Mouse (Mus musculus) midbrain, embryonic 13.5 days (tissue): ENCODE results near the gene Ankrd10. TPM values are rescaled to one million over a fixed set of nuclear protein-coding genes. Genes with fewer than 3 reads are reported as not detected.
"Not testable (repeated sequence)": the region's sequence is repeated elsewhere in the genome, so short reads cannot be mapped to it uniquely, and the experiment has no call there.

Source experiments
- ATAC-seq: fragments of 200-750 bp; cut with Nextera tagmentation; 2 replicates; pipeline ENCODE4 v1.8.0; 2017; ENCODE audit warnings: mild to moderate bottlenecking, moderate TSS enrichment, moderate library complexity
- H3K27ac ChIP-seq: fragments of 300-500 bp; sonication (generic); 2 replicates; pipeline ENCODE4 v1.5.1; 2015; ENCODE audit warnings: inconsistent platforms, mild to moderate bottlenecking, moderate library complexity
- H3K27me3 ChIP-seq: fragments of 300-500 bp; sonication (generic); 2 replicates; pipeline ENCODE4 v1.6.1; 2015; ENCODE audit warnings: mild to moderate bottlenecking, inconsistent platforms
- H3K36me3 ChIP-seq: fragments of 300-500 bp; sonication (generic); 2 replicates; pipeline ENCODE4 v1.6.1; 2015; ENCODE audit warnings: mild to moderate bottlenecking, inconsistent platforms
- H3K4me1 ChIP-seq: fragments of 300-500 bp; sonication (generic); replicated peaks from 2 replicates; pipeline ENCODE4 v1.6.1; 2015; ENCODE audit warnings: inconsistent platforms
- H3K4me2 ChIP-seq: fragments of 300-500 bp; sonication (generic); replicated peaks from 2 replicates; pipeline ENCODE4 v1.6.1; 2015; ENCODE audit warnings: moderate library complexity, mild to moderate bottlenecking, inconsistent platforms
- H3K4me3 ChIP-seq: fragments of 300-500 bp; sonication (generic); replicated peaks from 2 replicates; pipeline ENCODE4 v1.5.1; 2015; ENCODE audit warnings: mild to moderate bottlenecking, inconsistent platforms
- H3K9ac ChIP-seq: fragments of 300-500 bp; sonication (generic); replicated peaks from 2 replicates; pipeline ENCODE4 v1.6.1; 2015; ENCODE audit warnings: mild to moderate bottlenecking, inconsistent platforms
- H3K9me3 ChIP-seq: fragments of 300-500 bp; sonication (generic); 2 replicates; pipeline ENCODE4 v1.6.1; 2016; ENCODE audit warnings: mild to moderate bottlenecking, inconsistent platforms
- WGBS: fragments of 180-500 bp; shearing (Covaris S2); methylation state at CpG from one replicate; pipeline ENCODE4 v1.1.7; 2015; 5-methylcytosine and 5-hydroxymethylcytosine counted together
- microRNA-seq: library from miRNA; unstranded; fragments of <30 nt; microRNA quantifications from one replicate; pipeline ENCODE4, GENCODE M21; 2016
- polyA plus RNA-seq: library from polyadenylated mRNA; unstranded; fragments of >200 nt; fragmentation: Nextera tagmentation; extraction: Ambion mirVana; gene quantifications from 2 replicates; pipeline ENCODE4 v1.2.1, GENCODE M21; 2015

Gene Ankrd10
- polyA plus RNA-seq, 1 experiment from 2014 or later = 100 TPM

- Histone ChIP-seq H3K9me3 (no peaks in the 10 kb centered on the region), H3K27me3 (no peaks in the 10 kb centered on the region), H3K4me2 (no peak overlapping the region), H3K9ac (no peak overlapping the region), H3K4me1 (no peaks in the 10 kb centered on the region), H3K36me3 (peaks cover 21% of the 10 kb centered on the region), H3K4me3 (no peak overlapping the region), H3K27ac (no peak overlapping the region)
- no peak for ATAC-seq
- WGBS = 95% methylated on average over 4 of the region's 4 CpGs
Measured at GRCm38 (mm10) chr8:11570742-11571141, 64.8 kb downstream of the Ankrd10 start.

GRCm38 (mm10) chr8:11569260-11570097, 66.1 kb downstream of the Ankrd10 start:
- 88% methylated on average over 22 of the region's 22 CpGs for WGBS
- Histone ChIP-seq H3K9me3 (no peaks in the 10 kb centered on the region), H3K4me3 (no peak overlapping the region), H3K27ac (no peak overlapping the region), H3K4me2 (no peak overlapping the region), H3K27me3 (no peaks in the 10 kb centered on the region), H3K4me1 (no peaks in the 10 kb centered on the region), H3K9ac (no peak overlapping the region), H3K36me3 (peaks cover 33% of the 10 kb centered on the region)
- no peak; the same call in 1 of the 2 replicates for ATAC-seq

GRCm38 (mm10) chr8:11568193-11568592, 67.4 kb downstream of the Ankrd10 start:
- H3K36me3 ChIP-seq = peaks cover 46% of the 10 kb centered on the region
- not testable (repeated sequence) for H3K4me1 ChIP-seq, ATAC-seq, H3K27me3 ChIP-seq, H3K9me3 ChIP-seq, H3K27ac ChIP-seq, H3K9ac ChIP-seq, H3K4me2 ChIP-seq, H3K4me3 ChIP-seq
- WGBS = 99% methylated on average over 2 of the region's 2 CpGs

GRCm38 (mm10) chr8:11564721-11565120, 70.8 kb downstream of the Ankrd10 start:
- no peak overlapping the region for H3K4me2 ChIP-seq
- peaks cover 61% of the 10 kb centered on the region for H3K36me3 ChIP-seq
- H3K4me1 ChIP-seq = peaks cover 9% of the 10 kb centered on the region; the same call in 1 of the 2 replicates
- H3K27me3 ChIP-seq = no peaks in the 10 kb centered on the region
- no peak overlapping the region for H3K9ac ChIP-seq
- H3K9me3 ChIP-seq = no peaks in the 10 kb centered on the region
- H3K4me3 ChIP-seq = no peak overlapping the region
- no peak for ATAC-seq
- H3K27ac ChIP-seq = no peak overlapping the region
- 91% methylated on average over 7 of the region's 7 CpGs for WGBS

- no peak for ATAC-seq
- H3K4me3 ChIP-seq = no peak overlapping the region
- peaks cover 61% of the 10 kb centered on the region for H3K36me3 ChIP-seq
- no peak overlapping the region for H3K27ac ChIP-seq
- H3K27me3 ChIP-seq = no peaks in the 10 kb centered on the region
- H3K4me2 ChIP-seq = no peak overlapping the region
- no peaks in the 10 kb centered on the region for H3K9me3 ChIP-seq
- no peak overlapping the region for H3K9ac ChIP-seq
- H3K4me1 ChIP-seq = peaks cover 12% of the 10 kb centered on the region
- 94% methylated on average over 5 of the region's 5 CpGs for WGBS
Measured at GRCm38 (mm10) chr8:11564236-11564635, 71.3 kb downstream of the Ankrd10 start.

Small RNAs within 50 kb of the gene (microRNA-seq; reads per million reads assigned to microRNA genes)
- gene Mir7238 = 3.3 reads per million, percentile 13 among the genes with 10 or more reads in this experiment

Other genes starting within 250 kb of the Ankrd10 start
- gene Rab20, start 157.0 kb downstream of the Ankrd10 start, polyA plus RNA-seq = 0.28 and 0.36 TPM in 2 replicates
- 151 and 158 TPM in 2 replicates for gene Naxd, start 138.3 kb downstream of the Ankrd10 start, polyA plus RNA-seq
- 21.0 and 23.8 TPM in 2 replicates for gene Cars2, start 85.0 kb downstream of the Ankrd10 start, polyA plus RNA-seq
- 46.1 and 46.7 TPM in 2 replicates for gene Ing1, start 80.2 kb downstream of the Ankrd10 start, polyA plus RNA-seq
- 0.12 TPM in 1 of 2 replicates, not detected in the other for gene 1700016D06Rik, start 65.3 kb upstream of the Ankrd10 start, polyA plus RNA-seq
- 60.8 and 66.3 TPM in 2 replicates for gene Arhgef7, start 92.0 kb upstream of the Ankrd10 start, polyA plus RNA-seq
- gene Tex29, start 204.7 kb upstream of the Ankrd10 start, polyA plus RNA-seq = 0.34 and 0.40 TPM in 2 replicates